Mouse (Mus musculus) C2C12 (cell line): ENCODE data around the gene Sp9. TPM values are rescaled to one million over a fixed set of nuclear protein-coding genes. Genes with fewer than 3 reads are reported as not detected.

Experiments
- H3K27me3 ChIP-seq: one replicate; pipeline ENCODE4 v1.6.1; 2011; ENCODE audit not compliant: control insufficient read depth, insufficient read depth, insufficient read length
- H3K36me3 ChIP-seq: one replicate; pipeline ENCODE4 v1.6.1; 2011; ENCODE audit not compliant: control insufficient read depth, insufficient read depth
- H3K4me3 ChIP-seq: one replicate; pipeline ENCODE4 v1.5.1; 2011; ENCODE audit warnings: mild to moderate bottlenecking, control low read depth; ENCODE audit not compliant: poor library complexity, insufficient read depth, severe bottlenecking
- H3K79me2 ChIP-seq: one replicate; pipeline ENCODE4 v1.6.1; 2011; ENCODE audit not compliant: control insufficient read depth, insufficient read depth
- H3K79me3 ChIP-seq: one replicate; pipeline ENCODE4 v1.6.1; 2011; ENCODE audit warnings: low read depth, control low read depth
- H3ac ChIP-seq: one replicate; pipeline ENCODE3; 2011; ENCODE audit warnings: low read depth; ENCODE audit not compliant: control insufficient read depth, insufficient read length
- CEBPB ChIP-seq: IDR thresholded peaks from one replicate; pipeline ENCODE4 v1.6.1; 2011; ENCODE audit warnings: low read depth, mild to moderate bottlenecking, control low read depth, moderate library complexity
- CTCF ChIP-seq: IDR thresholded peaks from one replicate; pipeline ENCODE4 v1.5.1; 2011; ENCODE audit not compliant: control insufficient read depth, insufficient read depth, insufficient read length
- FOSL1 ChIP-seq: IDR thresholded peaks from one replicate; pipeline ENCODE4 v1.8.0; 2011; ENCODE audit warnings: mild to moderate bottlenecking, low read length; ENCODE audit not compliant: poor library complexity, insufficient read depth, severe bottlenecking
- MAX ChIP-seq: IDR thresholded peaks from one replicate; pipeline ENCODE4 v1.6.1; 2011; ENCODE audit warnings: mild to moderate bottlenecking, control low read depth
- MYOD1 ChIP-seq: IDR thresholded peaks from one replicate; pipeline ENCODE4 v1.6.1; 2011; ENCODE audit warnings: low read depth; ENCODE audit not compliant: control insufficient read depth, insufficient read length
- MYOG ChIP-seq: IDR thresholded peaks from one replicate; pipeline ENCODE4 v1.6.1; 2011; ENCODE audit not compliant: control insufficient read depth, insufficient read length; ENCODE audit errors: extremely low read depth
- USF1 ChIP-seq: IDR thresholded peaks from one replicate; pipeline ENCODE4 v1.6.1; 2011; ENCODE audit warnings: low read depth, mild to moderate bottlenecking, control low read depth, moderate library complexity
- polyA plus RNA-seq: library from polyadenylated mRNA; unstranded; fragments of >200 nt; fragmentation: generic; extraction: Trizol; gene quantifications from one replicate; pipeline ENCODE4 v1.2.1, GENCODE M21; 2012; ENCODE audit warnings: missing spikeins

The Sp9 gene
- polyA plus RNA-seq, 1 experiment, result 0.02 TPM

- Histone ChIP-seq H3K36me3 (no peaks in the 10 kb centered on the region), H3K27me3 (peaks cover 39% of the 10 kb centered on the region), H3K4me3 (no peak overlapping the region)
These were observed 5.4 kb downstream of the Sp9 start for GRCm38 (mm10) chr2:73277021-73277708.

GRCm38 (mm10) chr2:73277709-73278075 is 6.0 kb downstream of the Sp9 start:
- no peak overlapping the region for H3K4me3 ChIP-seq
- H3K27me3 ChIP-seq, result peaks cover 35% of the 10 kb centered on the region
- no peaks in the 10 kb centered on the region for H3K79me3 ChIP-seq
- TF ChIP-seq USF1 (no peak), CTCF (no peak), MYOD1 (no peak), MYOG (no peak), FOSL1 (no peak), MAX (no peak), CEBPB (no peak)
- H3K36me3 ChIP-seq, result no peaks in the 10 kb centered on the region
- no peak overlapping the region for H3ac ChIP-seq
- no peaks in the 10 kb centered on the region for H3K79me2 ChIP-seq

More at GRCm38 (mm10) chr2:73277021-73277708, 5.4 kb downstream of the Sp9 start:
- TF ChIP-seq CEBPB (no peak), MAX (no peak), MYOD1 (no peak), USF1 (no peak), CTCF (no peak), FOSL1 (no peak), MYOG (no peak)
- Histone ChIP-seq H3K79me2 (no peaks in the 10 kb centered on the region), H3ac (no peak overlapping the region), H3K79me3 (no peaks in the 10 kb centered on the region)

GRCm38 (mm10) chr2:73278131-73278854 is 6.6 kb downstream of the Sp9 start:
- no peaks in the 10 kb centered on the region for H3K79me2 ChIP-seq
- TF ChIP-seq MYOG, result no peak
- TF ChIP-seq CTCF, result peak; percentile 88
- no peak for TF ChIP-seq MAX
- H3K79me3 ChIP-seq, result no peaks in the 10 kb centered on the region
- H3K36me3 ChIP-seq, result no peaks in the 10 kb centered on the region
- H3K4me3 ChIP-seq, result no peak overlapping the region
- peaks cover 29% of the 10 kb centered on the region for H3K27me3 ChIP-seq
- no peak overlapping the region for H3ac ChIP-seq

GRCm38 (mm10) chr2:73278869-73279268 is 7.1 kb downstream of the Sp9 start:
- Histone ChIP-seq H3K79me3 (no peaks in the 10 kb centered on the region), H3K36me3 (no peaks in the 10 kb centered on the region), H3ac (no peak overlapping the region), H3K4me3 (no peak overlapping the region), H3K79me2 (no peaks in the 10 kb centered on the region), H3K27me3 (peaks cover 23% of the 10 kb centered on the region)
- TF ChIP-seq MYOG (no peak), MYOD1 (no peak), CEBPB (no peak), MAX (no peak), USF1 (no peak), FOSL1 (no peak), CTCF (no peak)

- no peaks in the 10 kb centered on the region for H3K36me3 ChIP-seq
- H3K4me3 ChIP-seq, result no peak overlapping the region
- no peaks in the 10 kb centered on the region for H3K79me3 ChIP-seq
- peaks cover 17% of the 10 kb centered on the region for H3K27me3 ChIP-seq
- H3ac ChIP-seq, result no peak overlapping the region
- H3K79me2 ChIP-seq, result no peaks in the 10 kb centered on the region
- TF ChIP-seq CTCF (no peak), MYOD1 (no peak), MAX (no peak), USF1 (no peak), CEBPB (no peak), FOSL1 (no peak), MYOG (no peak)
These were observed 7.7 kb downstream of the Sp9 start for GRCm38 (mm10) chr2:73279271-73280038.
